Mouse (Mus musculus) midbrain, embryonic 13.5 days (tissue): ENCODE data around the gene Grin2a. TPM values are rescaled to one million over a fixed set of nuclear protein-coding genes. Genes with fewer than 3 reads are reported as not detected.
"Not testable (repeated sequence)": the region's sequence is repeated elsewhere in the genome, so short reads cannot be mapped to it uniquely, and the experiment has no call there.

Experiments
- ATAC-seq: fragments of 200-750 bp; cut with Nextera tagmentation; 2 replicates; pipeline ENCODE4 v1.8.0; 2017; ENCODE audit warnings: mild to moderate bottlenecking, moderate TSS enrichment, moderate library complexity
- H3K27ac ChIP-seq: fragments of 300-500 bp; sonication (generic); 2 replicates; pipeline ENCODE4 v1.5.1; 2015; ENCODE audit warnings: inconsistent platforms, mild to moderate bottlenecking, moderate library complexity
- H3K27me3 ChIP-seq: fragments of 300-500 bp; sonication (generic); 2 replicates; pipeline ENCODE4 v1.6.1; 2015; ENCODE audit warnings: mild to moderate bottlenecking, inconsistent platforms
- H3K36me3 ChIP-seq: fragments of 300-500 bp; sonication (generic); 2 replicates; pipeline ENCODE4 v1.6.1; 2015; ENCODE audit warnings: mild to moderate bottlenecking, inconsistent platforms
- H3K4me1 ChIP-seq: fragments of 300-500 bp; sonication (generic); replicated peaks from 2 replicates; pipeline ENCODE4 v1.6.1; 2015; ENCODE audit warnings: inconsistent platforms
- H3K4me2 ChIP-seq: fragments of 300-500 bp; sonication (generic); replicated peaks from 2 replicates; pipeline ENCODE4 v1.6.1; 2015; ENCODE audit warnings: moderate library complexity, mild to moderate bottlenecking, inconsistent platforms
- H3K4me3 ChIP-seq: fragments of 300-500 bp; sonication (generic); replicated peaks from 2 replicates; pipeline ENCODE4 v1.5.1; 2015; ENCODE audit warnings: mild to moderate bottlenecking, inconsistent platforms
- H3K9ac ChIP-seq: fragments of 300-500 bp; sonication (generic); replicated peaks from 2 replicates; pipeline ENCODE4 v1.6.1; 2015; ENCODE audit warnings: mild to moderate bottlenecking, inconsistent platforms
- H3K9me3 ChIP-seq: fragments of 300-500 bp; sonication (generic); 2 replicates; pipeline ENCODE4 v1.6.1; 2016; ENCODE audit warnings: mild to moderate bottlenecking, inconsistent platforms
- WGBS: fragments of 180-500 bp; shearing (Covaris S2); methylation state at CpG from one replicate; pipeline ENCODE4 v1.1.7; 2015; 5-methylcytosine and 5-hydroxymethylcytosine counted together
- polyA plus RNA-seq: library from polyadenylated mRNA; unstranded; fragments of >200 nt; fragmentation: Nextera tagmentation; extraction: Ambion mirVana; gene quantifications from 2 replicates; pipeline ENCODE4 v1.2.1, GENCODE M21; 2015

The Grin2a gene
- polyA plus RNA-seq, 1 experiment from 2014 or later, result 3.8 TPM

DNA sequence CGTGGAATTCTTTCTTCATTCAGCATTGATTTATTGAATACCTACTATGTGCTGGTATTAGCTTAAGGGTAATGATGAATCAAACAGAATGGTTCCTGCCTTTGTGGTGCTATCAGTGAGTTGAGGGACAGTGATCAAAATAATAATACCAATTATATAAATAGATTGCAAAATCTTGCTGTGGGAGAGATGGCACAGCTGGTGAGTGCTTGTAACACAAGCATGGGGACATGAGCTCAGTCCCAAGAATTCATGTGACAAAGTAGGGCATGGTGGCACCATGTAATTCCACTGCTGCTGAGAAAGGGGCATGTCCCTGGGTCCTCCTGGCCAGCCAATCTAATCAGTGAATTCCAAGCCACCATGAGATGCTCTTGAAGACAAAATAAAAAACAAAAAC lies 324.1 kb downstream of the Grin2a start:
- no peaks in the 10 kb centered on the region for H3K27me3 ChIP-seq
- no peaks in the 10 kb centered on the region for H3K9me3 ChIP-seq
- H3K9ac ChIP-seq, result no peak overlapping the region
- no peak overlapping the region for H3K4me3 ChIP-seq
- 86% methylated on average over 1 of the region's 1 CpGs for WGBS
- no peak for ATAC-seq
- H3K27ac ChIP-seq, result no peak overlapping the region
- H3K36me3 ChIP-seq, result no peaks in the 10 kb centered on the region
- peaks cover 25% of the 10 kb centered on the region for H3K4me1 ChIP-seq
- H3K4me2 ChIP-seq, result no peak overlapping the region

DNA sequence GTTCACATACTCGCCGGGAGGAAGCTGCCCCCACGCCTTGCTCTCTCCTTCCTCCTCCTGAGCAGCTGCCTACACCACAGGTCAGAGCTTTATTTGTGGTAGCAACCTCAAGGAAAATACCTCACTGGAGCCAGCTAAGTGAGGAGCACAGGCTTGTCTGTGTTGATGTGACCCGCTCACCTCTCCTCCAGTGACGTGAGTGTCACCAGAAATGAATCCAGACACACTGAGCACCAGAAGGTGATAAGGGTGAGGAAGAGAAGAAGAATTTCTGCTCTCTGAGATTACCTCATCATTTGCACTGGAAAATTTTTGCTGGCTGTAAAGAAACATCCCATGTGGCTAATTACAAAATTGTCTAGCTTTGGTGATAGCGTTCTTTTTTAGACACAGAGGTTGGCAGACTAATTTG lies 324.6 kb downstream of the Grin2a start:
- 69% methylated on average over 6 of the region's 6 CpGs for WGBS
- no peak overlapping the region for H3K4me3 ChIP-seq
- H3K4me2 ChIP-seq, result no peak overlapping the region
- peaks cover 25% of the 10 kb centered on the region for H3K4me1 ChIP-seq
- no peak overlapping the region for H3K9ac ChIP-seq
- no peaks in the 10 kb centered on the region for H3K36me3 ChIP-seq
- 0 out of 2 replicates have a peak overlapping the region, but pooled peaks have one; percentile 59 for H3K27ac ChIP-seq
- no peaks in the 10 kb centered on the region for H3K27me3 ChIP-seq
- ATAC-seq, result no peak
- H3K9me3 ChIP-seq, result no peaks in the 10 kb centered on the region

DNA sequence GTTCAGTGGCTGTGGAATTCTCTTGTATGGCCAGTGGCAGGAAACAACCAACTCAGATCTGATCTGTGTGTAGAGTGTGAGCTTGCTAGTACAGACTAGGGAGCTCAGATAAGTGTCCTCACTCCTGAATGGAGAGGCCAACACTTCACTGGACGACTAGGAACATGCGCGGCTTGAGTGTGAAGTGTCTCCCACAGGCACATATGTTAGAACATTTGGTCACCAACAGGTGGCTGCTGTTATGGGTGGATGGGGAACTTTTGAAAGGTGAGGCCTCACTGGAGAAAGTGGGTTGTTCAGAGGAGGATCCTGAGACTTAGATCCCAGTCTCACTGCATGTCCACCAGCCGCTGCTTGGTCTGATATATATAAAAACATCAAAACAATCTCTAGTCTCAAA lies 329.5 kb downstream of the Grin2a start:
- Histone ChIP-seq H3K27me3 (no peaks in the 10 kb centered on the region), H3K27ac (no peak overlapping the region), H3K4me2 (no peak overlapping the region), H3K9me3 (no peaks in the 10 kb centered on the region), H3K36me3 (no peaks in the 10 kb centered on the region), H3K9ac (no peak overlapping the region), H3K4me3 (no peak overlapping the region), H3K4me1 (peaks cover 10% of the 10 kb centered on the region)
- WGBS, result 83% methylated on average over 4 of the region's 4 CpGs
- ATAC-seq, result no peak

DNA sequence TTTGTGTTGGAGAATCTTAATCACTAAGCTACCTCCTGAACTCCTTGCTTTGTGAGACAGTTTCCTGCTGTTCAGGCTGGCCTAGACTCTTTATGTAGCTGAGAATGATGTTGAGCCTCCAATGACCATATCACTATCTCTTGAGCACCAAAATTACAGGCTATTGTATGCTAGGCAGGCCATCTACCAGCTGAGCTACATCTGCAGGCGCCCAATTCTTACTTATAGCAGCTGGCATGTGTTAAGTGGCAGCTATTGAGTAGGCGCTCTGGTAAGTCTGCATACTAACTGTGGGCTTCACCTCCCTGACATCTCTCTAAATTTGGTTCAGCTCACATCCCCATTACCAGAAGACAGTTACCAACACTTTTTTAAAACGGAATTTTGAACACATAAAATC lies 331.3 kb downstream of the Grin2a start:
- Histone ChIP-seq H3K4me3 (no peak overlapping the region), H3K4me1 (no peaks in the 10 kb centered on the region; the same call in 1 of the 2 replicates), H3K27me3 (no peaks in the 10 kb centered on the region), H3K27ac (no peak overlapping the region), H3K36me3 (no peaks in the 10 kb centered on the region), H3K9ac (no peak overlapping the region), H3K4me2 (no peak overlapping the region), H3K9me3 (no peaks in the 10 kb centered on the region)
- no peak for ATAC-seq
- 83% methylated on average over 3 of the region's 3 CpGs for WGBS

DNA sequence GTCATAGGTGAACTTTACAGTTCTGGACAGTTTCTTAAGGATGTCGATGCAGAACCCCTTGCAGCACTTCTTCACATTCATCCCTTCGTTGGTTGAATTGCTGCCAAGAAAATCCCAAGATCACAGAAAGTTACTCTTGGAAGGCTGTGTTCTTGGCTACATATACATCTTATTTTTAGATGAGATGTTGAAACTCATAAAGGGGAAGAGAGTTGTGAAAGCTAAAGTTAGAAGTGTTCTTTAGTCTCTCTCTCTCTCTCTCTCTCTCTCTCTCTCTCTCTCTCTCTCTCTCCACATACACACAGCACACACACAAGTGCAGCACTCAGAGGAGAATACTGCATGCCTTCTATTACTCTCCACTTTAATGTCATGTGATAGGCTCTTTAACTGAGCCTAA lies 331.9 kb downstream of the Grin2a start:
- H3K27ac ChIP-seq, result no peak overlapping the region
- no peaks in the 10 kb centered on the region for H3K9me3 ChIP-seq
- no peaks in the 10 kb centered on the region for H3K36me3 ChIP-seq
- 88% methylated on average over 2 of the region's 2 CpGs for WGBS
- no peak overlapping the region for H3K9ac ChIP-seq
- no peaks in the 10 kb centered on the region for H3K27me3 ChIP-seq
- no peak overlapping the region for H3K4me3 ChIP-seq
- ATAC-seq, result no peak
- no peaks in the 10 kb centered on the region; the same call in 1 of the 2 replicates for H3K4me1 ChIP-seq
- no peak overlapping the region for H3K4me2 ChIP-seq

DNA sequence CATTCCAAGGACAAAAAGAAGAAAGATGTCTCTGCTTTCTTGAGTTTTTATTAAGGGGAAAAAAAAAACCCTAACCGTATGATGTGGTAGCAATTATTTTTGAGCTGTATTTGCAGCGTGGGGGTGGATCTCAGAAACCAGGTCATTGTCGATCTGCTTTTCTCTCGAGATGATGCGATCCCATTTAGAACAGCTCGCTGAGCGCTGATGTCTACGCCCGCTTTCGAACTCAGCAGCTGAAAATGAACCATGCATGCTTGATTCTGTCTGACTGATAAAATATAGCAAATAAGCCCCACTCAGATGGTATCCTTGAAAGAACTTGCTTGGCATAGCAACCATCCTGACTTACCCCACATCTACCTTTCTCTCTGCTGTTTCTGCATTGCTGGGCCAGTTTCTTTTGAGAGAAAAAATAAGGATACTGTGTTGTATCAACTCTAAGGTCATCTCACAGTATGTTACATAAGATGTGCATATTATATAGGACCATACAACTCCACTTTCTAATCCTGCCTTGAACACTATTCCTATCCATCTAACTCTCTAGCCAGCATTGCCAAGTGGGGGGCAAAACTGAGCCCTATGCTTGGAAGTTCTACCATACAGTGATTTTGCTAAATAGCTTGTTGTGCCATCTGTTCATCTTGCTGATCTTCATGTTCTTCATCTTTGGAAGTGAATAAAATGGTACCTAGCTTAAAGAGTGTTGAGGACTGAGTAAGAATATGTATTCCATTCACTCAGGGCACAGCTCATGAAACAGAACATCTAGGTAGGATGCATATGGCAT lies 369.5 kb downstream of the Grin2a start:
- no peak overlapping the region for H3K27ac ChIP-seq
- H3K9ac ChIP-seq, result no peak overlapping the region
- H3K4me2 ChIP-seq, result no peak overlapping the region
- no peaks in the 10 kb centered on the region for H3K27me3 ChIP-seq
- no peaks in the 10 kb centered on the region for H3K9me3 ChIP-seq
- H3K36me3 ChIP-seq, result no peaks in the 10 kb centered on the region
- no peaks in the 10 kb centered on the region for H3K4me1 ChIP-seq
- H3K4me3 ChIP-seq, result no peak overlapping the region
- no peak for ATAC-seq
- 91% methylated on average over 10 of the region's 10 CpGs for WGBS

DNA sequence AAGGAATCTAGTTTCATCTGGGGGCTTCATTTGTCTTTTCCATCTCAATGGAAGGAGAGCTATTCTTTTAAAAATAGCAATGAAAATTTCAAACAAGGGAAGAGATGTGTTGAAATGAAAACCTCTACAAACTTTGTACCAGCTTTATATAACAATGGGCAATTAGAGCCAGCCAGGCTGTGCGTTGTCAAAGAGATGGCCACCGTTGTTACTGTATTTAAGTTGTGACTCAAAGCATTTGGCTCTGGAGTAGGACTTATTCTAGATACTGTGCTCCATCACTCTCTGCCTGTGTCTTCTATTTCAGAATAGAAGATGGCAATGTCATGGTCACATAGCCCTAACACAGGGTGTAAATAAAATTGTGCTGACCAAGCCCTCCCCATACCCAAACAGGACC lies 371.0 kb downstream of the Grin2a start:
- Histone ChIP-seq H3K4me3 (no peak overlapping the region), H3K9ac (no peak overlapping the region), H3K4me2 (no peak overlapping the region), H3K36me3 (no peaks in the 10 kb centered on the region), H3K27me3 (no peaks in the 10 kb centered on the region), H3K9me3 (no peaks in the 10 kb centered on the region), H3K27ac (no peak overlapping the region), H3K4me1 (no peaks in the 10 kb centered on the region)
- ATAC-seq, result no peak
- 94% methylated on average over 2 of the region's 2 CpGs for WGBS

DNA sequence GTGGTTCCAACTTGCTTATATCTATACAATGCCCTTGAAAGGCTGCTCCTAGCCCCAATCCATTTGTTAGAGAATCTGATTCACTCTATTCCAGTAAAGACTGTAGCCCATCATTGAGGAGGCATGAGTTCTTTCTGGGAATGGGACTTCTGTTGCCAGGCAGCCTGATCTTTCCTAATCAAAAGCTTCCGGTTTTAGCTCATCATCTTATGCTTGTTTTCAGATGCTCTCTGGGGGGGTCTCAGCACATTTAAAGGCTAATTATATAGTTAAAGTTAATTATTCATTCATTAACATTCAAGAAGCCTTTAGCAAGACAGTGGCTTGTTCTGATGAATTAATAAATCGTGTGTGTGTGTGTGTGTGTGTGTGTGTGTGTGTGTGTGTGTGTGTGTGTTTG lies 377.2 kb downstream of the Grin2a start:
- WGBS, result 64% methylated on average over 2 of the region's 2 CpGs
- no peak overlapping the region for H3K9ac ChIP-seq
- H3K27ac ChIP-seq, result no peak overlapping the region
- no peak for ATAC-seq
- no peaks in the 10 kb centered on the region for H3K9me3 ChIP-seq
- no peaks in the 10 kb centered on the region for H3K27me3 ChIP-seq
- H3K4me3 ChIP-seq, result no peak overlapping the region
- H3K36me3 ChIP-seq, result no peaks in the 10 kb centered on the region
- no peak overlapping the region for H3K4me2 ChIP-seq
- H3K4me1 ChIP-seq, result no peaks in the 10 kb centered on the region

DNA sequence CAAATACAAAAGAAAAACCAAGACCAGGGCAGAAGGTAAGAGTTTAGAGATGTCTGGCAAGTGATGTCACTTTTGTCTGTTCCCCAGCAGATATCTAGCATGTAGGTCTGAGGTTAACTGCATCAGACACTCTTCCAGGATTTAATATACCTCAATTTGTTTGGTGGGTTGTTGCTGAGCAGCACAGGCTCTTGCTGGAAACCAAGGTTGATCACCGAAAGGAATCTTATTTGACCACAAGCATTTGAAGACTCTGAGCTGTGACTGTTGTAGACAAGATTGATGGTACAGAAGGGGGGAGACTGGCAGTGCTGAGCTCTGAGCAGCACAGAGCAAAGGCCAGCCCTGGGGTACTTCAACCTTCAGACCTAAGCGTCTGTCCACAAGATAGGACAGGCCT lies 378.1 kb downstream of the Grin2a start:
- 92% methylated on average over 2 of the region's 2 CpGs for WGBS
- H3K27me3 ChIP-seq, result no peaks in the 10 kb centered on the region
- no peaks in the 10 kb centered on the region for H3K9me3 ChIP-seq
- H3K27ac ChIP-seq, result no peak overlapping the region
- no peak overlapping the region for H3K9ac ChIP-seq
- no peaks in the 10 kb centered on the region for H3K36me3 ChIP-seq
- no peak overlapping the region for H3K4me3 ChIP-seq
- H3K4me1 ChIP-seq, result no peaks in the 10 kb centered on the region
- no peak overlapping the region for H3K4me2 ChIP-seq
- no peak for ATAC-seq

DNA sequence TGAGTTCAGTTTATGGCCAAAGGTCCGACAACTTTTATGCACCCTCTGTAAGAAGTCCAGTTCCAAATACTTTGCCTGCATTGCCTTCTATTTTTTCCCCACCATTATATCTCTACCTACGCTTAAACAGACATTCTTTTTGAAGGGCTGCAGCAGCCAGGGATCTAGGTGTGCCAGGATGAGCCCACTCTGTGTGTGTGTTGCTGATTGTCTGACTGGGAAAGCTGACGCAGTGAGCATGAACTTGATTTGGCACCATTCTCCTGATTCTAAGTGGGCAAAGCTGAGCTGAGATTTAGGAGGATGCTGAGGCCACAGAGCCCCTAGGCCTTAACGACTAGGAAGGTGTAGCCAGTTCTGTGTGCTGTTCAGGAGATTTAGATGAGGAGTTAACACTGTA lies 378.6 kb downstream of the Grin2a start:
- 86% methylated on average over 4 of the region's 4 CpGs for WGBS
- H3K4me1 ChIP-seq, result no peaks in the 10 kb centered on the region
- no peak for ATAC-seq

DNA sequence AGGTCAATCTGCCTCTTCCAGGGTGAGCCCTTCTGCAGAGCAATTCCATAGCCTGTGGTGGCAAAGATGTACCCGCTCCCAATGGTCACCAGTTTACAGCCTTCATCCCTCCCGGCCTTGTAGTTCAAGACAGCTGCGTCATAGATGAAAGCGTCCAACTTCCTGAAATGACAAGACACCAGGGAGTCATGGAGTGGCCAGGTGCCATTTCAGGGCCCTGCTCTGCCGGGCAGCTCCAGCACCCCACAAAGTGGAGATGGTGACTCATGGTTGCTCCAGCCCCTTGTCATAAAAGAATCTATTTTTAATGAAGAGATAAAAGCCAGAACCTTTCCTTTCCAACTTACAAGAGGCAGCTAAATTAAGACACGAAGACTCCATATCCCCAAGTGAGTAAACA lies 382.8 kb downstream of the Grin2a start:
- ATAC-seq, H3K4me2 ChIP-seq, H3K4me1 ChIP-seq, H3K27me3 ChIP-seq, H3K4me3 ChIP-seq, H3K27ac ChIP-seq, H3K36me3 ChIP-seq, H3K9ac ChIP-seq, H3K9me3 ChIP-seq: not testable (repeated sequence)
- WGBS, result 86% methylated on average over 6 of the region's 6 CpGs

More for the DNA sequence above, 378.6 kb downstream of the Grin2a start:
- no peak overlapping the region for H3K4me2 ChIP-seq
- H3K4me3 ChIP-seq, result no peak overlapping the region
- H3K27me3 ChIP-seq, result no peaks in the 10 kb centered on the region
- no peaks in the 10 kb centered on the region for H3K36me3 ChIP-seq
- H3K9ac ChIP-seq, result no peak overlapping the region
- H3K27ac ChIP-seq, result no peak overlapping the region
- H3K9me3 ChIP-seq, result no peaks in the 10 kb centered on the region

DNA sequence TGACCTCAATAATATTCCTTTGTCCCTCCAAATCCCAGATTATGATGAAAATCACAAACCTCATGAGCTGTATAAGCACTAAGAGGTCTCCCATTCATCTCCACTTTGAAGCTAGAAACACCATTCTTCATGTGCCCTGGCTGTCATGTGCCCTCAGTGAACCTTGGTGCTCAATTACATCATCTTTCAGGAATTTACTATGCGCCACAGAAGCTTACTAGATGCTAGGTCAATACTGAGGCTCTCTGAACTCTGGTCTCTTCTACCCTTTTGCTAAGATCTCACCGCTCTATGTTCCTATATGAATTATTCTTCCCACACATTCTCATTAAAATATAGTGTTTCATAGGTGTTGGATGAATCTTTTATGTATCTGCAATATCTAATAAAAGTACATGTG lies 387.9 kb downstream of the Grin2a start:
- Histone ChIP-seq H3K4me1 (0 out of 2 replicates have a peak, but pooled peaks cover 5% of the 10 kb centered on the region), H3K36me3 (no peaks in the 10 kb centered on the region), H3K4me2 (no peak overlapping the region), H3K9ac (no peak overlapping the region), H3K27me3 (no peaks in the 10 kb centered on the region), H3K27ac (no peak overlapping the region), H3K4me3 (no peak overlapping the region), H3K9me3 (no peaks in the 10 kb centered on the region)
- 79% methylated on average over 2 of the region's 2 CpGs for WGBS
- ATAC-seq, result no peak

DNA sequence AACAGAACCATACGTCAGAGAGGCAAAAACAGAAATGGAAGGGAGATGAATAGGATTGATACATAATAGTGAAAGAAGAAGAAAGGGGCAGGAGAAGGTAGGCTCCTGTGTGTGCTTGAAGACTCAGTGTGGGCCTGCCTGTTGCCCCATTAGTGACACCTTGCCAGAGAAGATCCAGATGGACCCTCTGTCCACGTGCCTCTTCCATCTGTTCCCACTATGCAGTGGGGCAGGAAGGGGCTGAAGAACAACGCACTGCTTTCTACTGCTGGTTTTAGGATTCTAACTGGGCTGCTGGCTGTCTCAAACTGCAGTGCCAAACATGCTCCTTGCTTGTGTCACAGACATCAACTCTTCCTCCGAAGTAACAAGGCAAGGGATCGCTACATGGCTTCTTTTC lies 391.4 kb downstream of the Grin2a start:
- H3K36me3 ChIP-seq, result no peaks in the 10 kb centered on the region
- no peak for ATAC-seq
- 88% methylated on average over 5 of the region's 5 CpGs for WGBS
- H3K27ac ChIP-seq, result no peak overlapping the region
- no peaks in the 10 kb centered on the region for H3K9me3 ChIP-seq
- H3K27me3 ChIP-seq, result no peaks in the 10 kb centered on the region
- H3K4me1 ChIP-seq, result 0 out of 2 replicates have a peak, but pooled peaks cover 5% of the 10 kb centered on the region
- H3K9ac ChIP-seq, result no peak overlapping the region
- no peak overlapping the region for H3K4me3 ChIP-seq
- no peak overlapping the region for H3K4me2 ChIP-seq
